Mouse (Mus musculus) heart, embryonic 11.5 days (tissue): ENCODE data around the gene Lgals7. TPM values are rescaled to one million over a fixed set of nuclear protein-coding genes. Genes with fewer than 3 reads are reported as not detected.

ENCODE experiments used
- ATAC-seq: fragments of 200-750 bp; cut with Nextera tagmentation; replicated peaks from 2 replicates; pipeline ENCODE4 v1.8.0; 2017; ENCODE audit warnings: moderate library complexity; ENCODE audit not compliant: insufficient number of reproducible peaks, low FRiP score, low TSS enrichment
- H3K27ac ChIP-seq: fragments of 300-500 bp; sonication (generic); 2 replicates; pipeline ENCODE4 v1.5.1; 2014; ENCODE audit warnings: mild to moderate bottlenecking, low read depth, low read length
- H3K27me3 ChIP-seq: fragments of 300-500 bp; sonication (generic); 2 replicates; pipeline ENCODE4 v1.6.1; 2014; ENCODE audit warnings: mild to moderate bottlenecking, low read length, mixed read lengths; ENCODE audit not compliant: control insufficient read depth, insufficient read depth
- H3K36me3 ChIP-seq: fragments of 300-500 bp; sonication (generic); 2 replicates; pipeline ENCODE4 v1.6.1; 2014; ENCODE audit warnings: mild to moderate bottlenecking, low read length, moderate library complexity, mixed read lengths; ENCODE audit not compliant: control insufficient read depth, insufficient read depth
- H3K4me1 ChIP-seq: fragments of 300-500 bp; sonication (generic); 2 replicates; pipeline ENCODE4 v1.6.1; 2014; ENCODE audit warnings: low read length; ENCODE audit not compliant: control insufficient read depth, insufficient read depth
- H3K4me2 ChIP-seq: fragments of 300-500 bp; sonication (generic); 2 replicates; pipeline ENCODE4 v1.6.1; 2014; ENCODE audit warnings: mild to moderate bottlenecking, moderate library complexity
- H3K4me3 ChIP-seq: fragments of 300-500 bp; sonication (generic); 2 replicates; pipeline ENCODE4 v1.5.1; 2014; ENCODE audit warnings: low read depth, low read length
- H3K9ac ChIP-seq: fragments of 300-500 bp; sonication (generic); 2 replicates; pipeline ENCODE4 v1.6.1; 2014; ENCODE audit warnings: mild to moderate bottlenecking, low read depth, low read length, moderate library complexity
- H3K9me3 ChIP-seq: fragments of 300-500 bp; sonication (generic); replicated peaks from 2 replicates; pipeline ENCODE4 v1.6.1; 2016; ENCODE audit warnings: low read length; ENCODE audit not compliant: control insufficient read depth
- WGBS: fragments of 180-500 bp; shearing (Covaris S2); extraction: QIAGEN DNeasy Blood & Tissue Kit; methylation state at CpG from one replicate; pipeline ENCODE4 v1.1.7; 2014; ENCODE audit not compliant: insufficient replicate concordance; 5-methylcytosine and 5-hydroxymethylcytosine counted together
- polyA plus RNA-seq: library from polyadenylated mRNA; unstranded; fragments of >200 nt; fragmentation: Nextera tagmentation; extraction: Ambion mirVana; gene quantifications from 2 replicates; pipeline ENCODE4 v1.2.1, GENCODE M21; 2014

Lgals7 gene
- polyA plus RNA-seq, 1 experiment from 2014 or later = 1.0 TPM

DNA sequence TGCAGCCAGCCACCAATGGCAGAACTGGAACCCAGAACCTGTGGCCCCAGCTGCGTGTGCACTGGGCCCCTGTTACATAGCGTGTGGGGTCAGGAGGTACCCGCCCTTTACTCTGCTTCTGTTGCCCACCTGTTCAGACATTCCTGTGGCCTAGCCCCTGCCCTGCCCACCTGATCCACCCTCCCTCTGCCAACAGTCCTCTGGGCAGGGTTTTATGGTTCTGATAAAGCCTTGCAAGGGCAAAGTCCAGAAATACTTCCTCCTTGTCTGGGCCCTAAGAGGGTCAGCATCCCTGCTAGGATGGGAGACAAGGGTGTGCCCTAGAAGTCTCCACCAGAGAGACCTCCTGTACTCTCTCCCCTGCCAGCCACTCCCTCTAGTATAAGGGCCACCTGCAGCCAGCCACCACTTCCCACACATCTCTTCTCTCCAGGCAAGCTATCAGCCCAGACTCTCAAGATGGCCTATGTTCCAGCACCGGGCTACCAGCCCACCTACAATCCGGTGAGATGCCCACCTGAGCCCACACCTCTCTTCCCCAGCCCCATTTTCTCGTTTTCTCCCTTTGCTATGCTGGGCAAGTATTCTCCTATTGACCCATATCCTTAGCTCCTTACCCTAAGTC, 29.8 kb upstream of the Lgals7 start, which contains the start of gene Lgals4:
Gene Lgals4 (plus strand): TSS at position 132 of the 625 bp plus-strand sequence.
- 81% methylated on average over 6 of the region's 6 CpGs for WGBS
- Histone ChIP-seq H3K4me3 (no peak within 1 kb of the TSS), H3K9ac (no peak within 1 kb of the TSS), H3K9me3 (no peaks in the 10 kb centered on the region), H3K36me3 (peaks cover 6% of the 10 kb centered on the region), H3K27ac (no peak within 1 kb of the TSS), H3K4me2 (no peak within 1 kb of the TSS), H3K4me1 (peaks cover 8% of the 10 kb centered on the region), H3K27me3 (no peaks in the 10 kb centered on the region)
- no peak for ATAC-seq

DNA sequence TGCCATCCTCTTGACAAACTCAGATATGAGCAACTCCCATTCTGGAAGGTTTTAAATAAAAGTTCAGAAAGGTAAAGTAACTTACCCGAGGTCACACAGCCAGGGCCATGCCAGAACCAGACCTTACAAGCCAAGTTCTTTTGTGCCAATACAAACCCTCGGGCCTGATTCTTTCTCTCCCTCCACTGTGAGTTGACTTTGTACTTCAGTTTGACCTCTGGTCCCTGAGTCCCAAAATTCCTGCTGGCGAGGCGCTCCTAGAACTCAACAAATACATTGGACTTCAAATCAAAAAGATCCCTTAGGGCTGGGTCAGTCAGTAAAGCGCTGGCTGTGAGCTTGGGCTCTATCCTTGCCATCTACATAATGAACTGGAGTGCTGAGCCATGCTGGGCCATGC, 26.7 kb upstream of the Lgals7 start:
- Histone ChIP-seq H3K9me3 (no peaks in the 10 kb centered on the region), H3K27ac (no peak overlapping the region), H3K4me1 (no peaks in the 10 kb centered on the region), H3K4me2 (no peak overlapping the region), H3K27me3 (no peaks in the 10 kb centered on the region), H3K36me3 (no peaks in the 10 kb centered on the region), H3K9ac (no peak overlapping the region), H3K4me3 (no peak overlapping the region)
- ATAC-seq = no peak
- WGBS = 76% methylated on average over 5 of the region's 5 CpGs

DNA sequence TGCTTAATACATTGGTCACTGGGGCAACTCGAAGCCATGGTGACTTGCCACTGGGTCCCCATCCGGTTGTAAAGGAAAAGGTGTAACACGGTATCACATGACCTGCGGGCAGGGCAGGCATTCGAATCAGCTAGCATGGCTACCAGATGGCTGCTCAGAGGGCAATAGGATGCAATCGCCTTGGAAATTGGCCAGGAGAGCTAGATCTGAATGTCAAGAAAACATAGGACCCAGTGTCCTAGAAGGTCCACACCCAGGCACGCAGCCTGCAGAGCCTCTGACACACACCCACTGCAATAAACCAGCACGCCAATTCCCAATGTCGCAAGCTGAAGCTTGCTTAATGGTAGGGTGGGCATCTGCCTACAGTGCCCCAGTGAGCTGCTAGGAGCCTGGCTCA, 25.3 kb upstream of the Lgals7 start:
- H3K36me3 ChIP-seq = no peaks in the 10 kb centered on the region
- H3K4me1 ChIP-seq = no peaks in the 10 kb centered on the region
- no peaks in the 10 kb centered on the region for H3K9me3 ChIP-seq
- no peaks in the 10 kb centered on the region for H3K27me3 ChIP-seq
- ATAC-seq = no peak
- H3K4me2 ChIP-seq = no peak overlapping the region
- H3K4me3 ChIP-seq = no peak overlapping the region
- H3K27ac ChIP-seq = no peak overlapping the region
- H3K9ac ChIP-seq = no peak overlapping the region
- WGBS = 74% methylated on average over 9 of the region's 9 CpGs

DNA sequence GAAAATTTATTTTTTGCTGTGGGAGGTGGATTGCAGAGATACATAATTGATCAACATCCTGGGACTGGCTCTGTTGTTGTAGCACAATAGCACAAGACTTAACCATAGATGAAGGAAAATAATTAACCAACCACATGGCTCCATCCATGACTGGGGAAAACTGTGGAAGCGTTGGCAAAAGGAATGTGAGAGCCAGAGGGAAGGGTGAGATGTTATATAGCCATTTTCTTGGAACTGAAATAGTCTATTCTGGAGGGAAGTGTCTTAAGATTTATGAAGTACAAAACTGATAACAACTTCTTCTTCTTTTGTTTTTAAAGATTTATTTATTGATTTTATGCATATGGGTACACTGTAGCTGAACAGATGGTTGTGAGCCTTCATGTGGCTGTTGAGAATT, 16.4 kb upstream of the Lgals7 start:
- WGBS = 88% methylated on average over 1 of the region's 1 CpGs
- no peak for ATAC-seq
- no peak overlapping the region for H3K4me2 ChIP-seq

DNA sequence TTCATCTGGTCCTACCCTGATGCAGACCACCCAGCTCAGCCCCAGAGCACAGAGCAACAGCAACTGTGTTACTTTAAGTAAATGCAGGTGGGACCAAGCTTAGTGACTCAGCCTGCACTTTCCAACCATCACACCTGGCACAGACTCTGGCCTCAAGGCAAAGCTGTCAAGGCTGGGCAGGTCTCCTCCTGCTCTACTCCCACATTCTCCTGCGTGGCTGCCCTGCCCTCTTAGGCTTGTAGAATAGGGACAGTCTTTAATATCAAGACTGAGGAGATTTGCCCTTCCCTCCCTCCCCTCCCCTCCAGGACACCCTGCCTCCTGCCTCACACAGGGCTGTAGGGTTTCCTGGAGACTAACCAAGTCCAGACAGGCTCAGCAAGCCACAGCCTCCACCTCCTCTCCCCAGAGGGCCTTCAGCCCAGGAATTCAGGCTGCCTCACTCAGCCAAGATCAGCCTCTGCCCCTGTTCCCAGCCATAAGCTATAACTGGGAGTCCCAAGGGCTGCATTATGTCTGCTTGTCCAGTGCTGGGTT, 13.9 kb upstream of the Lgals7 start:
- WGBS = 27% methylated on average over 1 of the region's 1 CpGs
- Histone ChIP-seq H3K4me1 (no peaks in the 10 kb centered on the region), H3K36me3 (no peaks in the 10 kb centered on the region), H3K4me2 (no peak overlapping the region), H3K27ac (no peak overlapping the region), H3K9me3 (no peaks in the 10 kb centered on the region), H3K9ac (no peak overlapping the region), H3K27me3 (no peaks in the 10 kb centered on the region), H3K4me3 (no peak overlapping the region)
- ATAC-seq = no peak

More for the DNA sequence above, 16.4 kb upstream of the Lgals7 start:
- Histone ChIP-seq H3K27ac (no peak overlapping the region), H3K4me3 (no peak overlapping the region), H3K9ac (no peak overlapping the region), H3K9me3 (no peaks in the 10 kb centered on the region), H3K27me3 (no peaks in the 10 kb centered on the region), H3K36me3 (no peaks in the 10 kb centered on the region), H3K4me1 (no peaks in the 10 kb centered on the region)

DNA sequence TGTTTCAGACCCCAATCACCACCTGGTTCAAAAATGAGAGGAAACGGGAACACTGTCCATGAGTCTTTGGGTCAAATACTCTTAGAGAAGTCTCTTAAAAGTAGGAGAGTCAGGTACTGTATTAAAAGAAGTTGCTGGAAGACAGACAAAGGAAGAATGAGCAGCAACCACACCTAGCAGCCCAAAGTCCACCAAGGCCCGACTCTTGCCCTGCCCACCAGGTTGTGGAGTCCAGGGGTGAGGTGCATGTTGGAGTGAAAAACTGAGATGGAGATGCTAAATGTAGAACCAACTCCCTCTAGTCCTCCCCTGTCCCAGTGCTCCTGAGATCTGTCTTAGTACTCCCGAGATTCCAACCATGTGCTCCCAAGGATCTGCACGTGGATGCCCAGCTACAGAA, 13.0 kb upstream of the Lgals7 start:
- H3K36me3 ChIP-seq = no peaks in the 10 kb centered on the region
- no peaks in the 10 kb centered on the region for H3K9me3 ChIP-seq
- no peaks in the 10 kb centered on the region for H3K27me3 ChIP-seq
- WGBS = 75% methylated on average over 4 of the region's 4 CpGs
- no peak for ATAC-seq
- no peak overlapping the region for H3K9ac ChIP-seq
- H3K4me2 ChIP-seq = no peak overlapping the region
- no peak overlapping the region for H3K4me3 ChIP-seq
- no peak overlapping the region for H3K27ac ChIP-seq
- H3K4me1 ChIP-seq = no peaks in the 10 kb centered on the region

DNA sequence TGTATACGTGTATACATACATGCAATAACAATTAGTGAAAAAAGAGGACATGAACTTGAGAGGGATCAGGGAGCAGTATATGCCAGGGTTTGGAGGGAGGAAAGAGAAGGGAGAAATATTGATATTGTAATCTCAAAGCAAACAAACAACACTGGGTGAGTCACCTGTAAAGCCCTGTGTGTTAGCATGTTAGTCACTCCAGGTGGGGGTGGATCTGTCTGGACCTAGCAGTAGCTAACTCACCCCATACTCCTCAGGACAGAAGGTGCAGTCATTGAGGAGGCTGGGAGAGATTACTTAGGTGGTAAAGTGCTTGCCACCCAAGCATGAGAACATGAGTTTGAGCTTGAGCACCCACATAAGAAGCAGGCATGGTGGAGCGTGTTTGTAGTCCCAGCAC, 3.7 kb upstream of the Lgals7 start:
- H3K4me2 ChIP-seq = no peak overlapping the region
- H3K9me3 ChIP-seq = peaks cover 3% of the 10 kb centered on the region; the same call in 1 of the 2 replicates
- no peak overlapping the region for H3K9ac ChIP-seq
- no peaks in the 10 kb centered on the region for H3K36me3 ChIP-seq
- WGBS = 87% methylated on average over 2 of the region's 2 CpGs
- H3K27ac ChIP-seq = no peak overlapping the region
- H3K4me1 ChIP-seq = peaks cover 7% of the 10 kb centered on the region
- H3K4me3 ChIP-seq = no peak overlapping the region
- no peak for ATAC-seq
- peaks cover 3% of the 10 kb centered on the region; the same call in 1 of the 2 replicates for H3K27me3 ChIP-seq

DNA sequence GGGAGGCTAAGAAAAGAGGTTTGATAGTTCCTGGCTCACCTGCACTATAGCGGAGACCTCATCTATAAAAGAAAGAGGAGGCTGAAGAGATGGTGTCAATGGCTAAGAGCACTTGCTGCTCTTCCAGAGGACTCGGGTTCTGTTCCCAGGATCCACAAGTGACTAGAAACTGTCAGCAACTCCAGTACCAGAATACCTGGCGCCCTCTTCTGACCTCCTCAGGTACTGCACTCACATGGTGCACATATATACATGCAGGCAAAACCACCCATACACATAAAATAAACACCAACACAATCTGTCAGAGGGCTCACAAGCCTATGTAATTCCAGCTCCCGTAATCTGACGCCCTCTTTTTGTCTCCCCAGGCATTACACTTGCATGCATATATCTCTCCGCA, 2.8 kb upstream of the Lgals7 start:
- no peak for ATAC-seq
- peaks cover 3% of the 10 kb centered on the region; the same call in 1 of the 2 replicates for H3K9me3 ChIP-seq
- H3K4me1 ChIP-seq = peaks cover 7% of the 10 kb centered on the region
- WGBS = 86% methylated on average over 6 of the region's 6 CpGs
- H3K4me3 ChIP-seq = no peak overlapping the region
- no peak overlapping the region for H3K4me2 ChIP-seq
- H3K36me3 ChIP-seq = no peaks in the 10 kb centered on the region
- no peak overlapping the region for H3K9ac ChIP-seq
- H3K27me3 ChIP-seq = peaks cover 3% of the 10 kb centered on the region; the same call in 1 of the 2 replicates
- H3K27ac ChIP-seq = no peak overlapping the region
